Mouse (Mus musculus) lung, adult 18-20 months (tissue): ENCODE results near the gene Gnat1.

Experiments used
- DNase-seq, 2 experiments: peaks; one replicate each; pipeline ENCODE4 v3.0.0; 2022; ENCODE audit warnings: mixed read lengths in 2 of 2

Gene Gnat1

GRCm38 (mm10) chr9:107644495-107645152, 34.9 kb downstream of the Gnat1 start:
- peak; percentile 88 to 92 for DNase-seq

DNA sequence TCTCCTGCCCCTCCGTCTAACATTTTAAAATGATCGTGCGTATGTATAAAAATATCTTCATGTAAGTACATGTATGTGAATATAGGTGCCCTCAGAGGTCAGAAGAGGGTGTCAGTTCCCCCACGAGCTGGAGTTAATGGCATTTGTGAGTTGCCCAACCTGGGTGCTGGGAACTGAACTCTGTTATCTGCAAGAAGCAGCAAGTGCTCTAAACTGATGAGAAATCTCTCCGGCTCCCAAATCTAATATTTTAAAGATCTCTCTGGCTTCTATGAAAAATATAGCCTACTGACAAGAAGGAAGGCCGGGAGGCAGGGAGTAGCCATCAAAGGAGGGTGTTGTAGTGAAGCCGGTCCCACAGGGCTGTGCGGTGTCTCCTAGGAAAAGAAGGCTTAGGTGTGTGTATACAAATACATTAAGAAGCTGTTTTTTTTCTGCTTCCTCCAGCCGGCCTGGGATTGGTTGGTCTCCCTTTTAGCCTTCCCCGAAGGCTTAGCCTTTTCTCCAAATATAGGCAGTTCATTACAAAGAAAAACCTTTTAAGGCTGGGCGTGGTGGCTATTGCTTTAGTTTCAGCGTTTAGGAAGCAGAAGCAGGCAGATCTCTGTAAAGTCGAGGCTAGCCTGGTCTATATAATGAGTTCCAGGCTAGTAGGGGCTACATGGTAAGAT, 35.8 kb downstream of the Gnat1 start:
- no peak for DNase-seq

GRCm38 (mm10) chr9:107641666-107642065, 37.8 kb downstream of the Gnat1 start:
- DNase-seq, result no peak

DNA sequence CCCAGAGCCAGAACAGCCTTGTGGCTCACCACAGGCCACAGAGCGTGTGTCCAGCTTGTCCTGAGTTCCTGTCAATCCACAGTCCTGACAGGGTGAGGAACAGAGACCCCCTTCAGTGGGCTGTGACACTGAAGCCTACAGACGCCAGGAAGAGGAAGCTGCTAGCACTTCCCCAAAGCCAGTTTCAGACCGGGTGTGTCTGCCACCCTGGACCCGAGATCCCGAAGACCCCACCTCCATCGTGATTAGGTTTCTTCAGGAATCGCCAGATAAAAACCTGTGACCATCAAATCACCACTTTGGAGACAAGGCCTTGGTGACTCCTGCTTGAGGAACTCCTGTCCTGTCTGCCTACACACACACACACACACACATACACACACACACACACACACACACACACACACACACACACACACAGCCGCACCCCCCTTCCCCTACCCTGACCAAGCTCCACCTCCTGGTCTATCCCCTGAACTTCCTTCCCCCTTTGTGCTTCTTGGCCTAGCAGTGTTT, 39.2 kb downstream of the Gnat1 start:
- peak; percentile 50 to 53 for DNase-seq

- DNase-seq, result no peak
Measured at GRCm38 (mm10) chr9:107637070-107637469, 42.4 kb downstream of the Gnat1 start.

DNA sequence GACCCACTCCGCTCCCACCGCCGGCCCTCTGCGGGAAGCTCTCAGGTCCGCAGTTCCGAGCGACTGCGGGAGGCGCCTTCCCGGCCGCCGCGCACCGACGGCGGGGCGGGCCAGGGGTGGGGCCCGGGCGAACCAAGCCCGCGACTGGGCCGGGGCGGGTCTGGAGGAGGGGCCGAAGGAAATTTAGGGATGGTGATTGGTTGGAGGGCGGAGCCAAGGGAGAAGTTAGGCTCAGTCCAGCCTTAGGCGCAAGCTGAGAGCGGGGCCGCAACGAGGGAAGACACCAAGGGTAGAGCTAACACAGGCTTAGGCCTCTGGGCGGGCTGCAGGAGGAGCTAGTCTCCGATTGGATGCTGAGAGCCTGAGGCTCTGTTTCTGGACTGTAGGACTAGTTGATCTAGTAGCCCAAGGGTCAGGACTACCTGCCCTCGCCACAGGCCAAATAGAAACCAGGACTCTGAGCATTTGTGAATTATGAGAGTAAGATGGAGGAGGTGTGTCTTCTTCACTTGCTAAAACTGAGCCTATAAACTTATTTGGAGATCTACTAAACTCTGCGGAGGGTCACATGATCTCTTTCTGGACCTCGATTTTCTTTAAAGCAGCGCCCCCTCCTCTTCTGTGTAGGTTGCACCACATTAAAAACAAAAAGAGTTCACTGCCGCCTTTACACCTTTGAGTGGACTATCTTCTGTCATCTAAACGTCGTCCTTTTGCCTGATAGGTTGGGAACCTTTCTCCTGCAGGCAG, 44.1 kb downstream of the Gnat1 start, which contains the start of gene Gnai2:
Gene Gnai2, minus strand, starts transcription at position 89 of the 750 bp plus-strand sequence.
- peak; percentile 99 for DNase-seq

DNA sequence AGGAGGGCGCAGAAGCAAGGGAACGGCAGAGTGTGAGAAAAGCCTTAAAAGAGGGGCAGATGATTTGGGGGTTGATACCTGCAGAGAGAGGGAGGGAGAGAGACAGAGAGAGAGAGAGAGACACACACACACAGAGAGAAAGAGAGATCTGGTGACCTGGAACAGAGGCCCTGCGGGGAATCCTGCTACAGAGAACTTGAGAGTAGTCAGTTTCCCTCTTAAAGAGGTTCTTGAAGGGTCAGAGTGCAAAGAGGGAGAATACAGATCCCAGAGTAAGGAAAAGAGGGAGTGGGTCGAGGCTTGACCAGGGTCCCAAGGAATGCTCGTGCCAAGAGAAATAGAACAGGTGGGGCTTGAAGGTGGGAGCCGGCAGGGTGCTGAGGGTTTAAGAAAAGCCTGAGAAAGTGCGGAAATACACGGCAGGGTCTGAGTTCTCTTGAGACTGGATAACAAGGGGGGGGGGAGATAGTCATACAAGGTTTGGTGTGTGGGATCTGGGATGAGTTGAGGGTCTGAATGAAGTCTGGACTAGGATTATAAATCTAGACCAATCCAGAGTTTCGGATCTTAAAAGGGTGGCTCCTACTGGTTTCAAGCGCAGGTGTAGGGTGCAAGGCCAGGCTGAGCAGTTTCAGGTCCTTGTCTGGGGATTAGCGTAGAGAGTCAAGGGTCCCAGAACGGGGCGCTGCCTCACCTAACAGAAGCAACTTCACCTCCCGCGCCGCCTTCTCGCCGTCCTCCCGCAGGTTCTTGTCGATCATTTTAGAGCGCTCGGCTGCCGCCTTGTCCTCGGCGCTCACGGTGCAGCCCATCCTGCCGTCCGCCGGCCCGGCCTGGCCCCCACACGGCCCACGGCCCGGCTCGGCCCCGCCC, 44.9 kb downstream of the Gnat1 start:
- DNase-seq, result no peak

- no peak for DNase-seq
Measured at GRCm38 (mm10) chr9:107633661-107634405, 45.7 kb downstream of the Gnat1 start.

DNA sequence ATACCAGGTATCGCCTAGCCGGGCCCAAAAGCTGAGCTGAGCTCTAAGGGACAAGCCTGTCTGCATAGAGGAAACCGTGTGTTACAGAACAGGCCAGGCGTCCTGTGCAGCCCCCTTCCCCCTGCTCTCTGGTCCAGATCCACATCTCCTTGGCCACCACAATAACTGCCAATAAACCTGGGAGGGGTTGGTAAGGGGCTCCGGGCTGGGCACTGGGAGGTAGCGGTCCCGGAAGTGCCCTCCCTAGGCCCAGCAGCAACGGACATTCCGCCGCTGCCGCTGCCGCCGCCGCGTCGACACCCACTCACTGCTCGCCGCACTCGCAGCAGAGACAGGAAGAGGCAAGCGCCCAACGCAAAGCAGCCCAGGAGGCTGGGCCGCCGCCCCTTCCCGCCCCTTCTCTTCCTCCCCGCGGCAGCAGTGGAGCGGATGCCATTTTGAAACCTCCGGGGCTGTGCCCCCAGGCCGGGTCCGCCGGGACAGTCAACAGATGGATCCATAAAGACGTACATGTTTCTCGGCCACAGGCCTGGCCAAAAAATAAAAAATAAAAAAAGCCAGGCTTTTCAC, 46.3 kb downstream of the Gnat1 start:
- DNase-seq, result peak; percentile 88 to 91

DNA sequence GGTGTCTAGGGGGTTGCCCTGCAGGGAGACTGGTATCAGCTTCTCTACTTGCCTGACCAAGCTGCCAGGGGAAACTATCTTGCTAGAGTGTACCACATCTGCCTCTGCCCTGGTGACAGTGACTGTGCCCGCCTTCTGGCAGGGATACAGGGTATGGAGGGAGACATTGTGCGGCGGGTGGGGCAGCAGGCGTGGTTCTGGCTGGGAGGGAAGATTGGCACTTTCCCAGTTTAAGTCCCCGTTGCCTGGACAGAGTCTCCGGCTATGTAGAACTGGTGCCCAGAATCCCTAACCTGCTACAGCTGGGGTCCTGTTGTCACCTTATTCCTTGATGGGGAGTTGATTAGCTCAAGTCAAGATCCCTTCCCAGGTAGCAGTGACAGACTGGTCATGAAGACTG, 47.0 kb downstream of the Gnat1 start:
- DNase-seq, result peak; percentile 79 to 84

- DNase-seq, result no peak
Measured at GRCm38 (mm10) chr9:107631861-107632260, 47.7 kb downstream of the Gnat1 start.

GRCm38 (mm10) chr9:107631311-107631826, 48.1 kb downstream of the Gnat1 start:
- no peak for DNase-seq

DNA sequence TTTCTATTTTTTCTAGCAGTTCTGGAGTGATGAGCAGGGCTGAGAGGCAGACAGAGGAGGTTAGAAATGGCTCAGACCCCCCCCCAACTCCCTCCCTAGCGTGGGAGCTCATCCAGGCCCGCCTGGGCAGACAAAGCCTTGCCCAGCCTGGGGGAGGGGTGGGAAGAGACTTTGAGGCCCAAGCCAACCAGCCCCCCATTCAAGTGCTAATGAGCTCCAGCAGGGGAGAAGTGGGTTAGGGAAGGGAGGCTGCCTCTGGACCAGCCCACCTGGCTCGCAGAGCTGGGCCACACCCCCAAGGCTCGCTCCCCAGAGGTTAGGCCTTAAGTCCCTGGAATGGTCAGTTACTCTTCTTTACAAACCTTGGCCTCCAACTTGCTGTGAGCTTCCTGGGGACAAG, 48.9 kb downstream of the Gnat1 start:
- no peak for DNase-seq

- DNase-seq, result no peak
Measured at GRCm38 (mm10) chr9:107629901-107630425, 49.5 kb downstream of the Gnat1 start.

- DNase-seq, result no peak
Measured at GRCm38 (mm10) chr9:107629411-107629730, 50.1 kb downstream of the Gnat1 start.

DNA sequence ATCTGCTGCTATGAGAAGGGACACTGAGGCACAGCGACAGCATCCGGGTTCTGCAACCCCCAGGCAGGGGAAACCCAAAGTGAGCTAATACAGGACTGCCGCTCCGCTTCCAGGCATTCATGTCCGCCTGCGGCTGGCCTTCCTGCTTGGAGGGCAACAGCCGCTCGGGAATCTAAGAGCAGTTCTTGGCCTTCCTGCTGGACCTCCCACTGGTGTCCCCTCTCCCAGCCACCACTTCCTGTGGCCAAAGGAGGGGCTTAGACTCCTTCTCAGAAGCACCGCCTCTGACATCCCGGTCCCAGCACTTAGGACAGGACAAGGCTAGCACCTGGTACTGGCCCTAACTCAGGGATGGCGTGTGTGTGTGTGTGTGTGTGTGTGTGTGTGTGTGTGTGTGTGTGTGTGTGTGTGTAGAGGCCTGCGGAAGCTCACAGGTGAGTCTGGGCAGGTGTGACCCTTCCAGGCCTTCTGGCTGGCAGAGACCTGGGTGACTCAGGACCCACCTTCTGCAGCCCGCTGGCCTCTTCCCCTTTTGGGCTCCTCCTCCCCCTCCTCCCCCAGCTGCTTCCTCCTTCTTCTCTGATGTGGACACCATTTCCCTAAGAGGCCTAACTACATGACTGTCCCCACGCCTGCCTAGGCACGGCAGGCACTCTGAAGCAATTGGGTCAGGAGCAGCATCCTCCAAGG, 50.6 kb downstream of the Gnat1 start:
- peak; percentile 72 to 73 for DNase-seq

DNA sequence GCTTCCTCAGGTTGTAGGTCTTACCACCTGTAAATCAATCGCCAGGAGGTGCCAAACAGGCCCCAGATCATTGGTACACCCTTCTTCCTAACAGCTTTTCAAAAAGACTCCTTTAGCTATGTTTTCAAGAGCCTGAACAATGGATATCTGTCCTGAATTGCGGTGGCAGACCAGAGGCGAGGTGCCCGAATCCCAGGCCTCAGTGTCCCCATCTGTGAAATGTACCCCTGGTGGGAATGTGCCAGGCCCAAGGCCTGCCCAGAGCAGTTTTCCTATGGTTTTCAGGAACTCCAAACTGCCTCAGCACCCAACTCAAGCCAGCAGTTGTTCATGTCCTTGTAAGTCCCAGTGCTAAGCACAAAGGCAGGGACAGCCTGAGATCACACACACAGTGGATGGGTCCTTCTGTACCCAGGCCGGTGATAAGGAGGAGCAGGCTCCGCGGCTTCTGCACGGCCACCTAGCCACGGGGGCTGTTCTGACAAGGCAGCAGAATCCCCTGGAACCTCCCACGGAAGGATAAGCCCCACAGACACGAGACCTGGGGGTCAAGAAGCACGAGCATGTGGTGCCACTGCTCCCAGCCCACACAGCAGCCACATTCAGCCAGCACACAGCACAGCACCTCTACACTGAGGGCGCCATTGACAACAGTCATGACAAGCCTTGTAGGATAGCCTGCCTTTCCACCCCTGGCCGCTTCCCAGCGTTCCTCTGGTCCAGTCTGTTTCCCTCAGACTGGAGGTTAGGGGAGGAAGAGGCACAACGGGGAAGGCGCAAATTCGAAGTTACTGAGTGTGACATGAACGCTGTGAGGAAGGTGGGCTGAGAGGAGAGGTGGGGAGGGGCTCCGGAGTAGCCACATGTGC, 51.9 kb downstream of the Gnat1 start:
- no peak for DNase-seq

GRCm38 (mm10) chr9:107626844-107627277, 52.7 kb downstream of the Gnat1 start:
- peak; percentile 77 to 88 for DNase-seq

GRCm38 (mm10) chr9:107626158-107626843, 53.2 kb downstream of the Gnat1 start:
- no peak for DNase-seq
